Mouse (Mus musculus): ENCODE results near the gene Slc39a9. TPM values are rescaled to one million over a fixed set of nuclear protein-coding genes. Genes with fewer than 3 reads are reported as not detected.

Slc39a9 gene
- total RNA-seq, 1 experiment from 2014 or later, result 10.3 TPM

GRCm38 (mm10) chr12:80642725-80643692 lies 674 bp upstream of the Slc39a9 start:
- ATAC-seq (replicated peaks in 1 of 2; ENCODE audit: insufficient read depth in 1 of 2, low FRiP score in 2 of 2, low TSS enrichment in 1 of 2, low read depth in 1 of 2, poor library complexity in 2 of 2, severe bottlenecking in 2 of 2), result peak; percentile 9 to 31; a peak in 2 of 4 replicates

- ATAC-seq (replicated peaks in 1 of 2; ENCODE audit: insufficient read depth in 1 of 2, low FRiP score in 2 of 2, low TSS enrichment in 1 of 2, low read depth in 1 of 2, poor library complexity in 2 of 2, severe bottlenecking in 2 of 2), result no peak
Observed at GRCm38 (mm10) chr12:80644506-80644868, 804 bp downstream of the Slc39a9 start.

- no peak for ATAC-seq (replicated peaks in 1 of 2; ENCODE audit: insufficient read depth in 1 of 2, low FRiP score in 2 of 2, low TSS enrichment in 1 of 2, low read depth in 1 of 2, poor library complexity in 2 of 2, severe bottlenecking in 2 of 2)
Observed at GRCm38 (mm10) chr12:80646377-80646776, 2.7 kb downstream of the Slc39a9 start.

- ATAC-seq (replicated peaks in 1 of 2; ENCODE audit: insufficient read depth in 1 of 2, low FRiP score in 2 of 2, low TSS enrichment in 1 of 2, low read depth in 1 of 2, poor library complexity in 2 of 2, severe bottlenecking in 2 of 2), result no peak
Observed at GRCm38 (mm10) chr12:80653951-80654658, 10.4 kb downstream of the Slc39a9 start.

GRCm38 (mm10) chr12:80654659-80655025 lies 11.0 kb downstream of the Slc39a9 start:
- no peak for ATAC-seq (replicated peaks in 1 of 2; ENCODE audit: insufficient read depth in 1 of 2, low FRiP score in 2 of 2, low TSS enrichment in 1 of 2, low read depth in 1 of 2, poor library complexity in 2 of 2, severe bottlenecking in 2 of 2)

GRCm38 (mm10) chr12:80658661-80659060 lies 15.0 kb downstream of the Slc39a9 start:
- no peak for ATAC-seq (replicated peaks in 1 of 2; ENCODE audit: insufficient read depth in 1 of 2, low FRiP score in 2 of 2, low TSS enrichment in 1 of 2, low read depth in 1 of 2, poor library complexity in 2 of 2, severe bottlenecking in 2 of 2)

- ATAC-seq (replicated peaks in 1 of 2; ENCODE audit: insufficient read depth in 1 of 2, low FRiP score in 2 of 2, low TSS enrichment in 1 of 2, low read depth in 1 of 2, poor library complexity in 2 of 2, severe bottlenecking in 2 of 2), result no peak
Observed at GRCm38 (mm10) chr12:80662322-80662721, 18.6 kb downstream of the Slc39a9 start.

- ATAC-seq (replicated peaks in 1 of 2; ENCODE audit: insufficient read depth in 1 of 2, low FRiP score in 2 of 2, low TSS enrichment in 1 of 2, low read depth in 1 of 2, poor library complexity in 2 of 2, severe bottlenecking in 2 of 2), result no peak
Observed at GRCm38 (mm10) chr12:80663935-80664334, 20.3 kb downstream of the Slc39a9 start.

GRCm38 (mm10) chr12:80668391-80668790 lies 24.7 kb downstream of the Slc39a9 start:
- no peak for ATAC-seq (replicated peaks in 1 of 2; ENCODE audit: insufficient read depth in 1 of 2, low FRiP score in 2 of 2, low TSS enrichment in 1 of 2, low read depth in 1 of 2, poor library complexity in 2 of 2, severe bottlenecking in 2 of 2)

GRCm38 (mm10) chr12:80673170-80673569 lies 29.5 kb downstream of the Slc39a9 start:
- peak; percentile 53; a peak in 3 of 4 replicates for ATAC-seq (replicated peaks in 1 of 2; ENCODE audit: insufficient read depth in 1 of 2, low FRiP score in 2 of 2, low TSS enrichment in 1 of 2, low read depth in 1 of 2, poor library complexity in 2 of 2, severe bottlenecking in 2 of 2)

- peak in 1 of 2 experiments; percentile 71; a peak in 2 of 4 replicates for ATAC-seq (replicated peaks in 1 of 2; ENCODE audit: insufficient read depth in 1 of 2, low FRiP score in 2 of 2, low TSS enrichment in 1 of 2, low read depth in 1 of 2, poor library complexity in 2 of 2, severe bottlenecking in 2 of 2)
Observed at GRCm38 (mm10) chr12:80681340-80681739, 37.7 kb downstream of the Slc39a9 start.

GRCm38 (mm10) chr12:80683554-80683953 lies 39.9 kb downstream of the Slc39a9 start:
- no peak for ATAC-seq (replicated peaks in 1 of 2; ENCODE audit: insufficient read depth in 1 of 2, low FRiP score in 2 of 2, low TSS enrichment in 1 of 2, low read depth in 1 of 2, poor library complexity in 2 of 2, severe bottlenecking in 2 of 2)

- no peak for ATAC-seq (replicated peaks in 1 of 2; ENCODE audit: insufficient read depth in 1 of 2, low FRiP score in 2 of 2, low TSS enrichment in 1 of 2, low read depth in 1 of 2, poor library complexity in 2 of 2, severe bottlenecking in 2 of 2)
Observed at GRCm38 (mm10) chr12:80684316-80684715, 40.6 kb downstream of the Slc39a9 start.

GRCm38 (mm10) chr12:80687788-80688211 lies 44.1 kb downstream of the Slc39a9 start:
- ATAC-seq (replicated peaks in 1 of 2; ENCODE audit: insufficient read depth in 1 of 2, low FRiP score in 2 of 2, low TSS enrichment in 1 of 2, low read depth in 1 of 2, poor library complexity in 2 of 2, severe bottlenecking in 2 of 2), result peak; percentile 18 to 26; a peak in 2 of 4 replicates

GRCm38 (mm10) chr12:80689696-80690095 lies 46.0 kb downstream of the Slc39a9 start:
- ATAC-seq (replicated peaks in 1 of 2; ENCODE audit: insufficient read depth in 1 of 2, low FRiP score in 2 of 2, low TSS enrichment in 1 of 2, low read depth in 1 of 2, poor library complexity in 2 of 2, severe bottlenecking in 2 of 2), result no peak

GRCm38 (mm10) chr12:80691671-80692091 lies 48.0 kb downstream of the Slc39a9 start:
- ATAC-seq (replicated peaks in 1 of 2; ENCODE audit: insufficient read depth in 1 of 2, low FRiP score in 2 of 2, low TSS enrichment in 1 of 2, low read depth in 1 of 2, poor library complexity in 2 of 2, severe bottlenecking in 2 of 2), result no peak

GRCm38 (mm10) chr12:80692269-80692972 lies 48.7 kb downstream of the Slc39a9 start, which contains the start of gene Plekhd1:
Gene Plekhd1 (plus strand): TSS chr12:80692591.
- peak; percentile 25 to 60; a peak in 2 of 4 replicates for ATAC-seq (replicated peaks in 1 of 2; ENCODE audit: insufficient read depth in 1 of 2, low FRiP score in 2 of 2, low TSS enrichment in 1 of 2, low read depth in 1 of 2, poor library complexity in 2 of 2, severe bottlenecking in 2 of 2)
